Mouse (Mus musculus): ENCODE measurements around the gene Taar7d.

- TF ChIP-seq CTCF (IDR thresholded peaks at IDR 0.05; ENCODE audit: low read depth, low read length) (no peak), TAL1 (conservative IDR thresholded peaks at IDR 0.05; ENCODE audit: low read depth, low read length) (no peak), GATA1 (IDR thresholded peaks at IDR 0.05; ENCODE audit: borderline replicate concordance, low read length) (no peak)
Measured at GRCm38 (mm10) chr10:24052039-24052438, 25.0 kb downstream of the Taar7d start.
